Comparison of ENCODE assay signal across 21 mouse cellular contexts in genomic region chr3:51825530-51825929, GRCm38 (mm10).
DNase-seq lines count a peak whose midpoint lies in the region; ATAC-seq and TF ChIP-seq lines count a peak whose summit lies in the region.
"Had no signal": no experiment of that assay in that cellular context is flagged by ENCODE, and none has a peak within 500 bp of the region (broad histone marks: within the 10 kb centered on the region; RNA-seq: fewer than 3 reads in every experiment).

No protein-coding gene starts in this region.

- ATAC-seq in lung, embryonic 14.5 days (ENCODE audit: insufficient read depth): no peak
- no peak for ATAC-seq in erythroid progenitor cell, adult 5-6 weeks (replicated peaks; ENCODE audit: low FRiP score, poor library complexity, severe bottlenecking)

- H3K27ac ChIP-seq in heart, embryonic 10.5 days: 0 out of 2 replicates have a peak overlapping the region, but pooled peaks have one; percentile 6
- H3K27ac ChIP-seq in lung, embryonic 14.5 days (ENCODE audit: low read depth): no peak overlapping the region
- H3K27ac ChIP-seq: forebrain, embryonic 12.5 days had no signal

- H3K9ac ChIP-seq in lung, embryonic 14.5 days: no peak overlapping the region
- H3K9ac ChIP-seq: forebrain, embryonic 12.5 days had no signal

- H3K27me3 ChIP-seq in heart, embryonic 10.5 days (ENCODE audit: insufficient read depth, poor library complexity, severe bottlenecking): no peaks in the 10 kb centered on the region
- H3K27me3 ChIP-seq in lung, embryonic 14.5 days (ENCODE audit: insufficient read depth, low read length): no peaks in the 10 kb centered on the region
- H3K27me3 ChIP-seq: forebrain, embryonic 12.5 days had no signal

- H3K4me3 ChIP-seq in heart, embryonic 10.5 days: no peak overlapping the region
- no peak overlapping the region for H3K4me3 ChIP-seq in lung, embryonic 14.5 days (ENCODE audit: low read depth, low read length)
- H3K4me3 ChIP-seq: forebrain, embryonic 12.5 days; megakaryocyte, embryonic 14.5 days had no signal

- H3K9me3 ChIP-seq in heart, embryonic 10.5 days: no peaks in the 10 kb centered on the region
- no peaks in the 10 kb centered on the region for H3K9me3 ChIP-seq in lung, embryonic 14.5 days (ENCODE audit: low read depth, low read length)
- H3K9me3 ChIP-seq: forebrain, embryonic 12.5 days had no signal

- no peak overlapping the region for H3K4me2 ChIP-seq in lung, embryonic 14.5 days
- H3K4me2 ChIP-seq: forebrain, embryonic 12.5 days had no signal

- no peak for DNase-seq in heart, embryonic 10.5 days (ENCODE audit: low spot score)
- no peak for DNase-seq in heart, adult 11 months
- peak; percentile 38 for DNase-seq in lung, embryonic 14.5 days
- DNase-seq in lung, postnatal 14 days: no peak
- DNase-seq in urinary bladder, postnatal 25 days (ENCODE audit: low spot score): peak; percentile 25
- no peak for DNase-seq in urinary bladder, adult 18-20 months (ENCODE audit: low spot score in 2 of 2)
- DNase-seq in embryo, embryonic 10 days (ENCODE audit: low spot score): no peak
- DNase-seq: adrenal gland, postnatal 14 days; cerebellum, adult 8-10 months; gastrocnemius, postnatal 36 days; heart, postnatal 4 days; kidney, adult 18-20 months; layer of hippocampus, adult 9-11 months; liver; lung, postnatal 36 days; right cerebral cortex, postnatal 14 days; thymus, adult 18-20 months; thymus, postnatal 4 days had no signal

- TF ChIP-seq CTCF in lung, embryonic 14.5 days (IDR thresholded peaks at IDR 0.05; ENCODE audit: low read depth): no peak

- no peaks in the 10 kb centered on the region; the same call in 1 of the 2 replicates for H3K36me3 ChIP-seq in heart, embryonic 10.5 days
- no peaks in the 10 kb centered on the region for H3K36me3 ChIP-seq in lung, embryonic 14.5 days (ENCODE audit: insufficient read depth)
- H3K36me3 ChIP-seq: forebrain, embryonic 12.5 days had no signal

- WGBS in heart, embryonic 10.5 days: 73% methylated on average over 10 of the region's 10 CpGs
- WGBS in lung, embryonic 14.5 days: 42% methylated on average over 10 of the region's 10 CpGs

- H3K4me1 ChIP-seq in heart, embryonic 10.5 days: peaks cover 23% of the 10 kb centered on the region
- 0 out of 2 replicates have a peak, but pooled peaks cover 3% of the 10 kb centered on the region for H3K4me1 ChIP-seq in lung, embryonic 14.5 days (ENCODE audit: insufficient read depth)

Comparison
In these comparisons a context has a peak if more than half of its experiments do, and no peak if none do; other contexts are left out.
1. DNase-seq: peak in lung, embryonic 14.5 days (single experiment) and urinary bladder, postnatal 25 days (single experiment); none in heart, embryonic 10.5 days (single experiment), heart, adult 11 months (single experiment), lung, postnatal 14 days (single experiment), urinary bladder, adult 18-20 months (0 of 2) and embryo, embryonic 10 days (single experiment).